Mouse (Mus musculus) liver, embryonic 14.5 days (tissue): ENCODE measurements around the gene Rbm8a2.

Experiments used
- CTCF ChIP-seq: IDR thresholded peaks from 2 replicates; pipeline ENCODE4 v1.5.1; 2016; ENCODE audit warnings: antibody characterized with exemption, low read depth, control low read depth
- EP300 ChIP-seq: IDR thresholded peaks from 2 replicates; pipeline ENCODE4 v1.6.1; 2016; ENCODE audit warnings: antibody characterized with exemption, low read depth

DNA sequence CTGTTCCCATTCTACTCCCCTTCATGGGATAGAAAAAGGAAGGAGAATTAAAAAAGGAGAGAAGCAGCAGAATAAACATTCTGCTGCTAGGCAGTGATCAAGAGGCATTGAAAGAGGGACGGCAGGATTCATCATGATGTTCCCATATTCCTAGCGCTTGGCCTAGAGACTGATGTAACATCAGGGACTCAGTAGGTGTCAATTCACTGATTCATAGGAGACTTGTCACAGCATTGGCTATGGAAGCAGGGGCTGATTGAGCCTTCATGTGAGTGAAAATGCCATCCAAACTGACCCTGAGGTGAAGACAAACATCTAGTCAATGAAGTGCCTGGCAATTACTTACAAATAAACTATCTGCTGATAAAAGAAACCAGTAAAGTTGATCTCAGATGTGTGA is 28.1 kb downstream of the Rbm8a2 start:
- TF ChIP-seq CTCF (no peak), EP300 (no peak)
